Mouse (Mus musculus): ENCODE data around the gene Sowaha. TPM values are rescaled to one million over a fixed set of nuclear protein-coding genes. Genes with fewer than 3 reads are reported as not detected.

The Sowaha gene
- polyA plus RNA-seq, 2 experiments: 0.16 to 0.30 TPM

DNA sequence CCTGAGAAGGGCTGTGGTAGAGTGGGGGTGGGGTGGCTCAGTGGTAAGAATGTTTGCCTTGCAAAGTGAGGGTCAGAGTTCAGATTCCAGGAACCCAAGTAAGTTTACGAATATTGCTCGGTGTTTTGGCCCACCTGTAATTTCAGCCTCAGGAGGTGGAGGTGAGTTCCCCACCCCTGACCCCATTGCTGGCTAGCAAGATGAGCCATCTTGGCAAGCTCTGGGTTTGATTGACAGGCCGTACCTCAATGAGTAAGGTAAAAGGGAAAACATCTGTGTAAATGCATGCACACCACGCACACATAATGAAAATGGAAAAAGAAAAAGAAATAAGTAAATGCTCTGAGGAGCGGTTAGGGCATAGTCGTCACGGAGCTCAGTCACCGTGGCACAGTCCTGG, 24.3 kb upstream of the Sowaha start:
- no peaks in the 10 kb centered on the region for H3K27me3 ChIP-seq (ENCODE audit: control insufficient read depth, insufficient read depth, low read length)
- no peak overlapping the region for H3K9ac ChIP-seq (ENCODE audit: low read depth, low read length, severe bottlenecking)
- no peaks in the 10 kb centered on the region for H3K9me3 ChIP-seq (ENCODE audit: control insufficient read depth, low read length)
- no peaks in the 10 kb centered on the region for H3K36me3 ChIP-seq (ENCODE audit: control insufficient read depth, insufficient read depth, low read length)
- H3K27ac ChIP-seq (replicated peaks; ENCODE audit: low read depth, low read length): no peak overlapping the region
- TF ChIP-seq POLR2A (IDR thresholded peaks at IDR 0.05; ENCODE audit: borderline replicate concordance, extremely low read depth, insufficient read depth, insufficient read length): no peak
- WGBS: 88% methylated on average over 8 of the region's 8 CpGs
- no peak overlapping the region for H3K4me3 ChIP-seq (replicated peaks; ENCODE audit: low read length)
- DNase-seq (ENCODE audit: low spot score): no peak
- 0 out of 2 replicates have a peak, but pooled peaks cover 3% of the 10 kb centered on the region for H3K4me1 ChIP-seq (ENCODE audit: control insufficient read depth, insufficient read depth, low read length)
- no peak overlapping the region for H3K4me2 ChIP-seq (replicated peaks; ENCODE audit: low read depth, low read length, severe bottlenecking)
- no peak for ATAC-seq (ENCODE audit: low FRiP score, low read depth)

DNA sequence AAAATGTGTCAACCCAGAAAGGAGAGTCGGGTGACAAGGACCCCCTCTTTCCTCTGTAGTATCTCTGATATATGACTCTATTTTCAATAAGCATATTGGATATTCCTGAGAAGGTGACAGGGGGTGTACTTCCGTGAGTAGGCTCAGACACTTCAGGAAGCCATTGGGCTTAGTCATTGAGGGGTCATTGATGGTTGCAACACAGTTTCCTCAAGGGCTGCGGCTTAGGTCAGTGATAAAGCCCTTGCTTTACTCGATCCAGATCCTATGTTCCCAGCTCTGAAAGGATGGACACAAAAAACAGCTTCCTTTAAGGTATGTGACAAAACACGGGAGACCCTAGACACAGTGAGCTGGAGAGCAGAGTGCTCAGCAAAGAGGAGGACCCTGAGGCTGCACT, 23.7 kb upstream of the Sowaha start:
- H3K4me2 ChIP-seq (replicated peaks; ENCODE audit: low read depth, low read length, severe bottlenecking): no peak overlapping the region
- no peaks in the 10 kb centered on the region for H3K9me3 ChIP-seq (ENCODE audit: control insufficient read depth, low read length)
- H3K9ac ChIP-seq (ENCODE audit: low read depth, low read length, severe bottlenecking): no peak overlapping the region
- ATAC-seq (ENCODE audit: low FRiP score, low read depth): no peak
- H3K27me3 ChIP-seq (ENCODE audit: control insufficient read depth, insufficient read depth, low read length): no peaks in the 10 kb centered on the region
- H3K4me3 ChIP-seq (replicated peaks; ENCODE audit: low read length): no peak overlapping the region
- WGBS: 84% methylated on average over 5 of the region's 5 CpGs
- no peaks in the 10 kb centered on the region for H3K36me3 ChIP-seq (ENCODE audit: control insufficient read depth, insufficient read depth, low read length)
- H3K27ac ChIP-seq (replicated peaks; ENCODE audit: low read depth, low read length): no peak overlapping the region
- no peak for TF ChIP-seq POLR2A (IDR thresholded peaks at IDR 0.05; ENCODE audit: borderline replicate concordance, extremely low read depth, insufficient read depth, insufficient read length)
- DNase-seq (ENCODE audit: low spot score): no peak
- 0 out of 2 replicates have a peak, but pooled peaks cover 3% of the 10 kb centered on the region for H3K4me1 ChIP-seq (ENCODE audit: control insufficient read depth, insufficient read depth, low read length)

DNA sequence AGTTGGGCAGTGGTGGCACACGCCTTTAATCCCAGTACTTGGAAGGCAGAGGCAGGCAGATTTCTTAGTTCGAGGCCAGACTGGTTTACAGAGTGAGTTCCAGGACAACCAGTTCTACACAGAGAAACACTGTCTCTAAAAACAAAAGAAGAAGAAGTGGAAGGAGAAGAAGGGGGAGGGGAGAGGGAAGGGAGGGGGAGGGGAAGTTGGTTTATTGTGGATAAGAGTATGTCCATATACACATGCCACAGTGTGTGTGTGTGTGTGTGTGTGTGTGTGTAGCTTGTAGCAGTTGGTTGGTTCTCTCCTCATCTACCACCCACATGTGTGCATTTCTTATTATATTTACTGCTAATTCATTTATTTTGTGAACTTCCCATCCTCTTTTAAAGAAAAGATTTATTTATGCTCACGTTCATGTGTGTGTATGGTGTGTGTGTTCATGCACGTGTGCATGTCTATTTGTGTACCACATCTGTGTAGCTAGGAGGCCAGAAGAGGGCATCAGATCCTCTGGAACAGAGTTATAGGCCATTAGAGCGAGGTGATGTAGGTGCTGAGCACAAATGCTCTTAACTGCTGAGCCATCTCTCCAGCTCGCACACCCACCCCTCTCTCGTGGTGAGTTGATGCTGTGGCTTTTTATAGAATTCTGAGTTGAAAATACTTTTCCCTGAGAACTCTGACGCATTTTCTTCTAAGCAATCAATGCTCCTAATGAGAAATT, 22.1 kb upstream of the Sowaha start:
- 0 out of 2 replicates have a peak, but pooled peaks cover 3% of the 10 kb centered on the region for H3K4me1 ChIP-seq (ENCODE audit: control insufficient read depth, insufficient read depth, low read length)
- TF ChIP-seq POLR2A (IDR thresholded peaks at IDR 0.05; ENCODE audit: borderline replicate concordance, extremely low read depth, insufficient read depth, insufficient read length): no peak
- no peaks in the 10 kb centered on the region for H3K9me3 ChIP-seq (ENCODE audit: control insufficient read depth, low read length)
- H3K4me2 ChIP-seq (replicated peaks; ENCODE audit: low read depth, low read length, severe bottlenecking): no peak overlapping the region
- no peak for ATAC-seq (ENCODE audit: low FRiP score, low read depth)
- no peak overlapping the region for H3K27ac ChIP-seq (replicated peaks; ENCODE audit: low read depth, low read length)
- WGBS: 77% methylated on average over 8 of the region's 8 CpGs
- no peak for DNase-seq (ENCODE audit: low spot score)
- H3K9ac ChIP-seq (ENCODE audit: low read depth, low read length, severe bottlenecking): no peak overlapping the region
- no peaks in the 10 kb centered on the region for H3K36me3 ChIP-seq (ENCODE audit: control insufficient read depth, insufficient read depth, low read length)
- no peaks in the 10 kb centered on the region for H3K27me3 ChIP-seq (ENCODE audit: control insufficient read depth, insufficient read depth, low read length)
- H3K4me3 ChIP-seq (replicated peaks; ENCODE audit: low read length): no peak overlapping the region

DNA sequence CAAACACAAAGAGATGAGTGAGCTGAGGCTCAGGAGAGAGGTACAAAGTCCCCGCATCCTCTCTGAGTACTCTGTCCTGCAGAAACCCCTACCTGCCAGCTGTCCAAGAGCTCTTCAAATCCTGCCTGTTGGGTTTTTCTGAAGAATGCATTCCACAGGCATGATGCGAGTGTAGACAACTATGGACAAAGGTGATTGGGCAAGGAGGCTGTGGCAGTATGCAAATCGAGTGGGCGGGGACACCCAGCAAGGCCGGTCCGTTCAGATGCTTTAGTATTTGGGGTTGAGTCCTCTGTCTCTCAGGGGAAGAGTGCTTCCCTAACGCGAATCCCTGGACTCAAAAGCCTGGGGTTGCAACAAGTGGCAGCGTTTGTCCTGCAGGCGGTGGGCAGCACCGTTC, 20.5 kb upstream of the Sowaha start:
- H3K4me1 ChIP-seq (ENCODE audit: control insufficient read depth, insufficient read depth, low read length): peaks cover 6% of the 10 kb centered on the region; the same call in 1 of the 2 replicates
- WGBS: 8% methylated on average over 11 of the region's 11 CpGs
- H3K9ac ChIP-seq (ENCODE audit: low read depth, low read length, severe bottlenecking): no peak overlapping the region
- no peak overlapping the region for H3K27ac ChIP-seq (replicated peaks; ENCODE audit: low read depth, low read length)
- ATAC-seq (ENCODE audit: low FRiP score, low read depth) (no peak), DNase-seq (ENCODE audit: low spot score) (no peak)
- no peaks in the 10 kb centered on the region for H3K27me3 ChIP-seq (ENCODE audit: control insufficient read depth, insufficient read depth, low read length)
- TF ChIP-seq POLR2A (IDR thresholded peaks at IDR 0.05; ENCODE audit: borderline replicate concordance, extremely low read depth, insufficient read depth, insufficient read length): no peak
- no peak overlapping the region for H3K4me3 ChIP-seq (replicated peaks; ENCODE audit: low read length)
- no peaks in the 10 kb centered on the region for H3K36me3 ChIP-seq (ENCODE audit: control insufficient read depth, insufficient read depth, low read length)
- no peaks in the 10 kb centered on the region for H3K9me3 ChIP-seq (ENCODE audit: control insufficient read depth, low read length)
- peak overlapping the region; percentile 26; the same call in 1 of the 2 replicates for H3K4me2 ChIP-seq (replicated peaks; ENCODE audit: low read depth, low read length, severe bottlenecking)

DNA sequence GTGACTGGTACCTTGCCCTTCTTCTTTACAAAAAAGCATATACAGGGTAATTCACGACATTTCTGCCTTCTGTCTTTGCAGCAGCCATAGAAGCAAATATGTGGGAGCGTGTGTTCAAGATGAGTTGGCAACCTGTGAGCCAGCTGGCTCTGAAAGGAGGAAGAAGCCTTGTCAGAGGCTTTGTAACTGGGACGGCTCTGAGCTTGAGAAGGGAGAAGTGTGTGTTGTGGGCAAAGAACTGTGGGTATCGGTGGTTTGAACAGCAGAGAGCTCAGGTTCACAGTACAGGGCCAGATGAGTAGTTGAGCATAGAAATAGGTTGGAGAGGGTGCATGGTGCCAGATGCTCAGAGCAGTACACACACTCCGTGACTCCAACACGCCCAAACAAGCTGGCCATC, 16.9 kb upstream of the Sowaha start:
- DNase-seq (ENCODE audit: low spot score) (no peak), ATAC-seq (ENCODE audit: low FRiP score, low read depth) (no peak)
- WGBS: 71% methylated on average over 6 of the region's 6 CpGs
- no peak overlapping the region for H3K9ac ChIP-seq (ENCODE audit: low read depth, low read length, severe bottlenecking)
- no peak for TF ChIP-seq POLR2A (IDR thresholded peaks at IDR 0.05; ENCODE audit: borderline replicate concordance, extremely low read depth, insufficient read depth, insufficient read length)
- peaks cover 6% of the 10 kb centered on the region; the same call in 1 of the 2 replicates for H3K4me1 ChIP-seq (ENCODE audit: control insufficient read depth, insufficient read depth, low read length)
- H3K36me3 ChIP-seq (ENCODE audit: control insufficient read depth, insufficient read depth, low read length): no peaks in the 10 kb centered on the region
- no peaks in the 10 kb centered on the region for H3K9me3 ChIP-seq (ENCODE audit: control insufficient read depth, low read length)
- H3K4me2 ChIP-seq (replicated peaks; ENCODE audit: low read depth, low read length, severe bottlenecking): no peak overlapping the region
- H3K27me3 ChIP-seq (ENCODE audit: control insufficient read depth, insufficient read depth, low read length): no peaks in the 10 kb centered on the region
- no peak overlapping the region for H3K4me3 ChIP-seq (replicated peaks; ENCODE audit: low read length)
- no peak overlapping the region for H3K27ac ChIP-seq (replicated peaks; ENCODE audit: low read depth, low read length)
